Mouse (Mus musculus) CH12.LX (cell line): Measurements from ENCODE around the gene Cyp2d11. TPM values are rescaled to one million over a fixed set of nuclear protein-coding genes. Genes with fewer than 3 reads are reported as not detected.
A peak's percentile ranks its signal among the peaks of the same experiment; 100 is the strongest.

Source experiments
- DNase-seq: peaks from one replicate; pipeline ENCODE4 v3.0.0-alpha.2; 2013; ENCODE audit errors: extremely low read depth
- H3K27ac ChIP-seq: 2 replicates; pipeline ENCODE4 v1.5.1; 2012; ENCODE audit warnings: low read depth, mild to moderate bottlenecking, control low read depth, moderate library complexity; ENCODE audit not compliant: insufficient read depth
- H3K27me3 ChIP-seq: replicated peaks from 2 replicates; pipeline ENCODE3; 2012; ENCODE audit warnings: inconsistent platforms
- H3K36me3 ChIP-seq, 2 experiments: replicated peaks in 1 of 2; 2 replicates each; pipeline versions ENCODE3 to v1.6.1; 2012; ENCODE audit warnings: inconsistent platforms in 1 of 2, low read length in 1 of 2, mild to moderate bottlenecking in 1 of 2, mixed read lengths in 1 of 2, moderate library complexity in 1 of 2; ENCODE audit not compliant: control insufficient read depth in 1 of 2, insufficient read depth in 1 of 2
- H3K4me1 ChIP-seq, 2 experiments: 2 replicates each; pipeline ENCODE4 v1.6.1; 2012; ENCODE audit warnings: inconsistent platforms in 1 of 2, moderate library complexity in 1 of 2; ENCODE audit not compliant: insufficient read depth in 2 of 2, control insufficient read depth in 1 of 2
- H3K4me2 ChIP-seq: 2 replicates; pipeline ENCODE4 v1.6.1; 2012; ENCODE audit warnings: low read depth, mild to moderate bottlenecking, control low read depth; ENCODE audit not compliant: poor library complexity, insufficient read depth, severe bottlenecking
- H3K4me3 ChIP-seq, 3 experiments: fragments of 150-350 bp in 1 of 3; sonication (generic) in 1 of 3; replicated peaks in 1 of 3; 2 replicates each; pipeline versions ENCODE3 to v1.5.1; 2011 to 2012; ENCODE audit warnings: low read depth in 2 of 3, low read length in 2 of 3, mild to moderate bottlenecking in 2 of 3, moderate library complexity in 2 of 3, control low read depth in 1 of 3, improper control_type of control experiment in 1 of 3, inconsistent platforms in 1 of 3, mixed read lengths in 1 of 3; ENCODE audit not compliant: poor library complexity in 1 of 3
- H3K79me2 ChIP-seq: replicated peaks from 2 replicates; pipeline ENCODE4 v1.6.1; 2012; ENCODE audit warnings: mild to moderate bottlenecking, moderate library complexity; ENCODE audit not compliant: control insufficient read depth, poor library complexity, insufficient read depth, severe bottlenecking; ENCODE audit errors: extremely low read depth
- H3K9ac ChIP-seq: 2 replicates; pipeline ENCODE4 v1.6.1; 2012; ENCODE audit warnings: low read depth, mild to moderate bottlenecking, control low read depth, moderate library complexity; ENCODE audit not compliant: insufficient read depth
- H3K9me3 ChIP-seq: replicated peaks from 2 replicates; pipeline ENCODE3; 2012; ENCODE audit warnings: low read length, inconsistent platforms, mixed read lengths
- BHLHE40 ChIP-seq: IDR thresholded peaks from 2 replicates; pipeline ENCODE4 v1.6.1; 2011; ENCODE audit warnings: mild to moderate bottlenecking, low read depth, low read length, improper control_type of control experiment
- CHD2 ChIP-seq: IDR thresholded peaks from 2 replicates; pipeline ENCODE4 v1.6.1; 2011; ENCODE audit warnings: low read length, improper control_type of control experiment
- E2F4 ChIP-seq: IDR thresholded peaks from 2 replicates; pipeline ENCODE4 v1.6.1; 2011; ENCODE audit warnings: low read depth, low read length, improper control_type of control experiment; ENCODE audit not compliant: insufficient replicate concordance
- EP300 ChIP-seq: IDR thresholded peaks from 2 replicates; pipeline ENCODE4 v1.6.1; 2011; ENCODE audit warnings: low read length, improper control_type of control experiment
- ETS1 ChIP-seq: conservative IDR thresholded peaks from 2 replicates; pipeline ENCODE4 v1.6.1; 2012; ENCODE audit warnings: low read depth, mild to moderate bottlenecking, inconsistent platforms, low read length, improper control_type of control experiment, moderate library complexity
- GABPA ChIP-seq: IDR thresholded peaks from 2 replicates; pipeline ENCODE4 v1.6.1; 2012; ENCODE audit warnings: low read depth, low read length, improper control_type of control experiment, inconsistent platforms; ENCODE audit not compliant: insufficient replicate concordance
- IRF4 ChIP-seq: IDR thresholded peaks from 2 replicates; pipeline ENCODE4 v1.6.1; 2014; ENCODE audit warnings: low read depth, mild to moderate bottlenecking, inconsistent platforms, low read length, improper control_type of control experiment
- JUN ChIP-seq: IDR thresholded peaks from 2 replicates; pipeline ENCODE4 v1.6.1; 2011; ENCODE audit warnings: low read depth, mild to moderate bottlenecking, low read length, improper control_type of control experiment, moderate library complexity; ENCODE audit not compliant: insufficient read depth
- JUND ChIP-seq: conservative IDR thresholded peaks from 2 replicates; pipeline ENCODE4 v1.6.1; 2011; ENCODE audit warnings: low read depth, low read length, improper control_type of control experiment
- MAFK ChIP-seq: IDR thresholded peaks from 2 replicates; pipeline ENCODE4 v1.6.1; 2011; ENCODE audit warnings: low read length, improper control_type of control experiment; ENCODE audit not compliant: insufficient replicate concordance
- MAX ChIP-seq: IDR thresholded peaks from 2 replicates; pipeline ENCODE4 v1.6.1; 2011; ENCODE audit warnings: low read length, improper control_type of control experiment
- MAZ ChIP-seq: IDR thresholded peaks from 2 replicates; pipeline ENCODE4 v1.6.1; 2012; ENCODE audit warnings: low read depth, mild to moderate bottlenecking, inconsistent platforms, low read length, improper control_type of control experiment, moderate library complexity
- MYC ChIP-seq: IDR thresholded peaks from 2 replicates; pipeline ENCODE4 v1.6.1; 2011; ENCODE audit warnings: low read depth, mild to moderate bottlenecking, improper control_type of control experiment, low read length
- NELFE ChIP-seq: IDR thresholded peaks from 2 replicates; pipeline ENCODE4 v1.6.1; 2011; ENCODE audit warnings: low read depth, low read length, improper control_type of control experiment
- NRF1 ChIP-seq: IDR thresholded peaks from 2 replicates; pipeline ENCODE4 v1.6.1; 2014; ENCODE audit warnings: low read depth, mild to moderate bottlenecking, inconsistent platforms, low read length, improper control_type of control experiment, moderate library complexity
- RCOR1 ChIP-seq: conservative IDR thresholded peaks from 2 replicates; pipeline ENCODE4 v1.6.1; 2012; ENCODE audit warnings: low read depth, mild to moderate bottlenecking, inconsistent platforms, low read length, improper control_type of control experiment
- SMC3 ChIP-seq: IDR thresholded peaks from 2 replicates; pipeline ENCODE4 v1.6.1; 2011; ENCODE audit warnings: low read depth, low read length, improper control_type of control experiment
- TBP ChIP-seq: conservative IDR thresholded peaks from 2 replicates; pipeline ENCODE4 v1.6.1; 2011; ENCODE audit warnings: low read depth, low read length, improper control_type of control experiment
- TCF12 ChIP-seq: IDR thresholded peaks from 2 replicates; pipeline ENCODE4 v1.6.1; 2014; ENCODE audit warnings: low read depth, mild to moderate bottlenecking, inconsistent platforms, low read length, improper control_type of control experiment
- UBTF ChIP-seq: IDR thresholded peaks from 2 replicates; pipeline ENCODE4 v1.6.1; 2012; ENCODE audit warnings: low read depth, mild to moderate bottlenecking, inconsistent platforms, low read length, improper control_type of control experiment, moderate library complexity
- USF2 ChIP-seq: conservative IDR thresholded peaks from 2 replicates; pipeline ENCODE4 v1.6.1; 2011; ENCODE audit warnings: low read depth, low read length, improper control_type of control experiment
- dilution Hi-C: fragments of 300-500 bp; cut with MboI; formaldehyde crosslinking; loops from 2 replicates; pipeline ENCODE4 v1.14.3; 2020; ENCODE audit warnings: low sequenced_read_pairs; ENCODE audit not compliant: extremely low pct_unique_long_range_greater_than_20kb, extremely low pct_ligation_motif_present
- in situ Hi-C: fragments of 300-500 bp; cut with MboI; formaldehyde crosslinking; loops from 3 replicates; pipeline ENCODE4 v1.14.3; 2019; ENCODE audit warnings: low sequenced_read_pairs, low pct_ligation_motif_present, low pct_unique_long_range_greater_than_20kb, mixed read lengths
- polyA plus RNA-seq: library from polyadenylated mRNA; unstranded; fragments of >175 nt; gene quantifications from 2 replicates; pipeline ENCODE4 v1.2.1, GENCODE M21; 2012; ENCODE audit warnings: low read depth; ENCODE audit not compliant: insufficient read length
- total RNA-seq, 2 experiments: library from RNA; depleted of rRNA; stranded (reverse); fragments of 300-350 nt in 1 of 2; fragments of >200 nt in 1 of 2; gene quantifications; 2 replicates each; pipeline ENCODE4 v1.2.3; 2012 to 2014

Gene Cyp2d11
- total and polyA plus RNA-seq, 3 experiments: not detected

GRCm38 (mm10) chr15:82343368-82344287 lies 50.2 kb downstream of the Cyp2d11 start:
- peaks cover 9% of the 10 kb centered on the region in 2 experiments for H3K36me3 ChIP-seq
- dilution Hi-C loops: no loop called here
- TF ChIP-seq JUN (no peak), TCF12 (no peak), MAX (no peak), RCOR1 (no peak), USF2 (no peak), NRF1 (no peak), CHD2 (no peak), ETS1 (no peak), EP300 (no peak), BHLHE40 (no peak), MAFK (no peak), NELFE (no peak), MAZ (no peak), E2F4 (no peak), JUND (no peak), UBTF (no peak), IRF4 (no peak), SMC3 (no peak), MYC (no peak)
- TF ChIP-seq, all 38 proteins: peak for 0
- no peak for DNase-seq
- Histone ChIP-seq H3K9ac (no peak overlapping the region), H3K27me3 (peaks cover 27% of the 10 kb centered on the region), H3K4me1 (peaks cover 12 to 22% of the 10 kb centered on the region in 2 experiments), H3K9me3 (no peaks in the 10 kb centered on the region), H3K4me3 (no peak overlapping the region), H3K27ac (no peak overlapping the region), H3K4me2 (no peak overlapping the region), H3K79me2 (peaks cover 17% of the 10 kb centered on the region)
- in situ Hi-C loops: no loop called here

- Histone ChIP-seq H3K9ac (no peak overlapping the region), H3K9me3 (no peaks in the 10 kb centered on the region), H3K36me3 (no peaks in the 10 kb centered on the region), H3K4me1 (peaks cover 3 to 17% of the 10 kb centered on the region in 2 experiments; a peak in 3 of 4 replicates), H3K79me2 (peaks cover 11% of the 10 kb centered on the region), H3K27ac (no peak overlapping the region), H3K27me3 (peaks cover 27% of the 10 kb centered on the region)
- no peak for DNase-seq
- in situ Hi-C loops: no loop called here
- dilution Hi-C loops: no loop called here
- TF ChIP-seq TBP: 0 out of 2 replicates have a peak, but pooled peaks have one; percentile 29
- no peak for TF ChIP-seq GABPA
- TF ChIP-seq, all 38 proteins: peak for 1
- Histone ChIP-seq H3K4me3 (no peak overlapping the region), H3K4me2 (no peak overlapping the region)
Measured at GRCm38 (mm10) chr15:82342543-82342935, 51.3 kb downstream of the Cyp2d11 start.
